Comparison of ENCODE assay signal across 14 mouse cellular contexts in genomic region chr11:77942230-77942629, GRCm38 (mm10). TPM values are rescaled to one million over a fixed set of nuclear protein-coding genes. Genes with fewer than 3 reads are reported as not detected.
DNase-seq lines count a peak whose midpoint lies in the region; ATAC-seq and TF ChIP-seq lines count a peak whose summit lies in the region.
"Had no signal": no experiment of that assay in that cellular context is flagged by ENCODE, and none has a peak within 500 bp of the region (broad histone marks: within the 10 kb centered on the region; RNA-seq: fewer than 3 reads in every experiment).

No protein-coding gene starts in this region.

- no peak overlapping the region for H3K4me2 ChIP-seq in forebrain, postnatal 0 days (ENCODE audit: low read depth)
- no peak overlapping the region for H3K4me2 ChIP-seq in midbrain, postnatal 0 days (ENCODE audit: low read depth, low read length, poor library complexity, severe bottlenecking)
- no peak overlapping the region for H3K4me2 ChIP-seq in liver, embryonic 12.5 days
- H3K4me2 ChIP-seq: lung, embryonic 14.5 days had no signal

- ATAC-seq in forebrain, postnatal 0 days, result no peak
- ATAC-seq in midbrain, postnatal 0 days (ENCODE audit: low FRiP score), result no peak
- no peak for ATAC-seq in liver, embryonic 12.5 days

- no peaks in the 10 kb centered on the region for H3K9me3 ChIP-seq in embryonic facial prominence, embryonic 10.5 days
- no peaks in the 10 kb centered on the region for H3K9me3 ChIP-seq in forebrain, postnatal 0 days (ENCODE audit: low read length)
- H3K9me3 ChIP-seq in limb, embryonic 10.5 days (replicated peaks), result no peaks in the 10 kb centered on the region
- H3K9me3 ChIP-seq in midbrain, postnatal 0 days (ENCODE audit: low read length), result no peaks in the 10 kb centered on the region
- no peaks in the 10 kb centered on the region for H3K9me3 ChIP-seq in liver, embryonic 12.5 days (replicated peaks)

- H3K27ac ChIP-seq in embryonic facial prominence, embryonic 10.5 days (replicated peaks), result 0 out of 2 replicates have a peak overlapping the region, but pooled peaks have one; percentile 26
- H3K27ac ChIP-seq in forebrain, postnatal 0 days (ENCODE audit: low read depth, low read length), result peak overlapping the region; percentile 62; the same call in 1 of the 2 replicates
- H3K27ac ChIP-seq in limb, embryonic 10.5 days, result peak overlapping the region; percentile 63; the same call in 1 of the 2 replicates
- H3K27ac ChIP-seq in midbrain, postnatal 0 days (ENCODE audit: low read depth, low read length), result peak overlapping the region; percentile 28; the same call in 1 of the 2 replicates
- H3K27ac ChIP-seq in liver, embryonic 12.5 days, result no peak overlapping the region
- H3K27ac ChIP-seq: gastrocnemius, adult 2 months had no signal

- H3K4me1 ChIP-seq in embryonic facial prominence, embryonic 10.5 days, result peaks cover 24% of the 10 kb centered on the region
- peaks cover 5% of the 10 kb centered on the region; the same call in 1 of the 2 replicates for H3K4me1 ChIP-seq in forebrain, postnatal 0 days (ENCODE audit: insufficient read depth)
- H3K4me1 ChIP-seq in limb, embryonic 10.5 days, result peaks cover 52% of the 10 kb centered on the region
- H3K4me1 ChIP-seq in midbrain, postnatal 0 days (ENCODE audit: insufficient read depth, low read length), result no peaks in the 10 kb centered on the region
- H3K4me1 ChIP-seq in liver, embryonic 12.5 days, result no peaks in the 10 kb centered on the region

- H3K9ac ChIP-seq in forebrain, postnatal 0 days, result peak overlapping the region; percentile 14; the same call in 1 of the 2 replicates
- H3K9ac ChIP-seq in midbrain, postnatal 0 days (replicated peaks; ENCODE audit: low read length, poor library complexity, severe bottlenecking), result no peak overlapping the region
- no peak overlapping the region for H3K9ac ChIP-seq in liver, embryonic 12.5 days
- H3K9ac ChIP-seq: lung, embryonic 14.5 days had no signal

- no peak overlapping the region for H3K4me3 ChIP-seq in embryonic facial prominence, embryonic 10.5 days
- H3K4me3 ChIP-seq in forebrain, postnatal 0 days (ENCODE audit: low read depth, low read length), result no peak overlapping the region
- H3K4me3 ChIP-seq in limb, embryonic 10.5 days, result no peak overlapping the region
- no peak overlapping the region for H3K4me3 ChIP-seq in midbrain, postnatal 0 days (ENCODE audit: low read depth, low read length)
- no peak overlapping the region for H3K4me3 ChIP-seq in liver, embryonic 12.5 days
- H3K4me3 ChIP-seq: gastrocnemius, adult 2 months had no signal

- 15% methylated on average over 5 of the region's 5 CpGs for WGBS in embryonic facial prominence, embryonic 10.5 days
- WGBS in forebrain, postnatal 0 days, result 38% methylated on average over 5 of the region's 5 CpGs
- 9% methylated on average over 5 of the region's 5 CpGs for WGBS in limb, embryonic 10.5 days
- WGBS in midbrain, postnatal 0 days, result 19% methylated on average over 5 of the region's 5 CpGs
- 30% methylated on average over 5 of the region's 5 CpGs for WGBS in liver, embryonic 12.5 days (ENCODE audit: insufficient replicate concordance)

- TF ChIP-seq CTCF in forebrain, postnatal 0 days (IDR thresholded peaks at IDR 0.05; ENCODE audit: low read depth), result no peak
- no peak for TF ChIP-seq CTCF in midbrain, postnatal 0 days (IDR thresholded peaks at IDR 0.05)

- DNase-seq in embryonic facial prominence, embryonic 10.5 days (ENCODE audit: low spot score), result no peak
- no peak for DNase-seq in forebrain, postnatal 0 days
- peak; percentile 47 for DNase-seq in limb, embryonic 10.5 days (ENCODE audit: low spot score)
- no peak for DNase-seq in midbrain, postnatal 0 days (ENCODE audit: low spot score)
- DNase-seq in cerebellum, adult 11-12 months, result no peak
- DNase-seq in left cerebral cortex, adult 9 months (ENCODE audit: low spot score in 2 of 2), result no peak
- DNase-seq in MN1 (ENCODE audit: low spot score), result no peak
- DNase-seq: cerebellum, adult 11 months; gastrocnemius, adult 2 months; kidney, adult 11 months; liver; lung, embryonic 14.5 days; right cerebral cortex, adult 18-20 months had no signal

- peaks cover 83% of the 10 kb centered on the region for H3K27me3 ChIP-seq in embryonic facial prominence, embryonic 10.5 days (replicated peaks; ENCODE audit: low read depth, poor library complexity, severe bottlenecking)
- no peaks in the 10 kb centered on the region for H3K27me3 ChIP-seq in forebrain, postnatal 0 days (ENCODE audit: insufficient read depth, low read length)
- peaks cover 100% of the 10 kb centered on the region for H3K27me3 ChIP-seq in limb, embryonic 10.5 days (ENCODE audit: low read depth, poor library complexity, severe bottlenecking)
- H3K27me3 ChIP-seq in midbrain, postnatal 0 days (ENCODE audit: insufficient read depth, low read length), result no peaks in the 10 kb centered on the region
- peaks cover 89% of the 10 kb centered on the region for H3K27me3 ChIP-seq in liver, embryonic 12.5 days (replicated peaks)

- no peaks in the 10 kb centered on the region for H3K36me3 ChIP-seq in embryonic facial prominence, embryonic 10.5 days (replicated peaks)
- H3K36me3 ChIP-seq in forebrain, postnatal 0 days (ENCODE audit: insufficient read depth), result 0 out of 2 replicates have a peak, but pooled peaks cover 5% of the 10 kb centered on the region
- no peaks in the 10 kb centered on the region for H3K36me3 ChIP-seq in limb, embryonic 10.5 days
- H3K36me3 ChIP-seq in midbrain, postnatal 0 days (ENCODE audit: insufficient read depth, low read length), result no peaks in the 10 kb centered on the region
- no peaks in the 10 kb centered on the region for H3K36me3 ChIP-seq in liver, embryonic 12.5 days

RNA-seq across cellular contexts. Expression of gene Sez6, which starts 11.6 kb away (rescaled TPM):
- 2.3 and 2.5 TPM in 2 replicates for polyA plus RNA-seq in embryonic facial prominence, embryonic 10.5 days (2016; fragmentation: Nextera tagmentation; extraction: Ambion mirVana)
- total RNA-seq in forebrain, postnatal 0 days (2014; rRNA removed), result 150 and 194 TPM in 2 replicates
- polyA plus RNA-seq in forebrain, postnatal 0 days (2015; fragmentation: Nextera tagmentation; extraction: Ambion mirVana), result 183 and 214 TPM in 2 replicates
- 0.11 and 0.14 TPM in 2 replicates for polyA plus RNA-seq in limb, embryonic 10.5 days (2016; fragmentation: Nextera tagmentation; extraction: Ambion mirVana)
- 160 and 173 TPM in 2 replicates for total RNA-seq in midbrain, postnatal 0 days (2014; rRNA removed)
- 121 and 125 TPM in 2 replicates for polyA plus RNA-seq in midbrain, postnatal 0 days (2015; fragmentation: Nextera tagmentation; extraction: Ambion mirVana)
- polyA plus RNA-seq in liver, embryonic 12.5 days (2016; fragmentation: Nextera tagmentation; extraction: Ambion mirVana), result 0.05 TPM in 1 of 2 replicates, not detected in the other

RNA-seq across cellular contexts. Expression of gene Phf12, which starts 40.3 kb away (rescaled TPM):
- polyA plus RNA-seq in embryonic facial prominence, embryonic 10.5 days (2016; fragmentation: Nextera tagmentation; extraction: Ambion mirVana), result 20.5 and 21.6 TPM in 2 replicates
- total RNA-seq in forebrain, postnatal 0 days (2014; rRNA removed), result 35.9 and 49.3 TPM in 2 replicates
- polyA plus RNA-seq in forebrain, postnatal 0 days (2015; fragmentation: Nextera tagmentation; extraction: Ambion mirVana), result 6.2 and 9.1 TPM in 2 replicates
- polyA plus RNA-seq in limb, embryonic 10.5 days (2016; fragmentation: Nextera tagmentation; extraction: Ambion mirVana), result 21.0 and 23.1 TPM in 2 replicates
- total RNA-seq in midbrain, postnatal 0 days (2014; rRNA removed), result 31.6 and 53.9 TPM in 2 replicates
- polyA plus RNA-seq in midbrain, postnatal 0 days (2015; fragmentation: Nextera tagmentation; extraction: Ambion mirVana), result 9.3 and 9.9 TPM in 2 replicates
- 13.6 and 13.8 TPM in 2 replicates for polyA plus RNA-seq in liver, embryonic 12.5 days (2016; fragmentation: Nextera tagmentation; extraction: Ambion mirVana)

RNA-seq across cellular contexts. Expression of gene Pipox, which starts 48.3 kb away (rescaled TPM):
- 2.1 and 2.7 TPM in 2 replicates for polyA plus RNA-seq in embryonic facial prominence, embryonic 10.5 days (2016; fragmentation: Nextera tagmentation; extraction: Ambion mirVana)
- total RNA-seq in forebrain, postnatal 0 days (2014; rRNA removed), result 3.8 and 6.8 TPM in 2 replicates
- 3.7 and 4.2 TPM in 2 replicates for polyA plus RNA-seq in forebrain, postnatal 0 days (2015; fragmentation: Nextera tagmentation; extraction: Ambion mirVana)
- 0.34 and 0.48 TPM in 2 replicates for polyA plus RNA-seq in limb, embryonic 10.5 days (2016; fragmentation: Nextera tagmentation; extraction: Ambion mirVana)
- 3.4 and 3.6 TPM in 2 replicates for total RNA-seq in midbrain, postnatal 0 days (2014; rRNA removed)
- polyA plus RNA-seq in midbrain, postnatal 0 days (2015; fragmentation: Nextera tagmentation; extraction: Ambion mirVana), result 3.8 and 5.1 TPM in 2 replicates
- 6.7 and 7.2 TPM in 2 replicates for polyA plus RNA-seq in liver, embryonic 12.5 days (2016; fragmentation: Nextera tagmentation; extraction: Ambion mirVana)
- total RNA-seq: gastrocnemius, adult 2 months had no signal

Comparison
In these comparisons a context has a peak if more than half of its experiments do, and no peak if none do; other contexts are left out.
1. RNA of gene Sez6, which starts 11.6 kb away (polyA plus RNA-seq): 183 to 214 TPM in forebrain, postnatal 0 days and 121 to 125 TPM in midbrain, postnatal 0 days; 2.3 to 2.5 TPM in embryonic facial prominence, embryonic 10.5 days, 0.11 to 0.14 TPM in limb, embryonic 10.5 days and 0.05 TPM in liver, embryonic 12.5 days; every median in the first group is over 10 times any median in the second.